Comparison of ENCODE assay signal across 7 mouse cellular contexts in the genomic region with DNA sequence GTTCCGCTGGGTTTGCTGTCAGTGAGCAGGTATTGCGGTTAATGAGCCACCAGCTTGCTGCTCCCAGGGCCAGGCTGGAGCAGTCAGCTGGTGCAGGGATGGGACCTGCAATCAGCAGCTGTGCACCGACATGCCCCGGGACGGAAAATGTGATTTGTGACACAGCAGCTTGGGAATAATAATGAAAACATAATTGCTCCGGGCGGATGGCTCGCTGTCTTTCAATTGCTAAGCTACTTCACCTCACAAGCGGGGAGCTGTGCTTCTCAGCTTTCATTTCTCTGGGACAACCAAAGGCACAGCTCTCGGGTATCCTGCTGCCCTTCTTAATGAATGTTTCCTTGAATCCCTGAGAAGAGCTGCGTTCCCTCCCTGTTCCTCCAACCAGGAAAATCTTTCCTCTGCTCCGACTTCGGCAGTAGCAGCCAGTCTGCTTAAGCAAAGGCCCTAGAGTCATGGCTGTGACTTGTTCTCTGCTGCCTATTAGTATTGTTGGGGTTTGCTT.
DNase-seq lines count a peak whose midpoint lies in the region; ATAC-seq and TF ChIP-seq lines count a peak whose summit lies in the region.

No protein-coding gene starts in this region.

- H3K4me3 ChIP-seq in intestine, postnatal 0 days (ENCODE audit: low read depth, low read length), result peak overlapping the region; percentile 42
- H3K4me3 ChIP-seq in midbrain, embryonic 13.5 days (replicated peaks), result peak overlapping the region; percentile 40
- peak overlapping the region; percentile 39 for H3K4me3 ChIP-seq in stomach, postnatal 0 days (ENCODE audit: low read depth, low read length)

- intact Hi-C loops in left cerebral cortex, postnatal 14 days (cut with DNase I), result loop anchor here (10.0 kb wide), 1 partner anchor 237 kb away; no protein-coding TSS in a partner anchor

- no peak overlapping the region for H3K9ac ChIP-seq in intestine, postnatal 0 days (ENCODE audit: low read depth, low read length)
- H3K9ac ChIP-seq in midbrain, embryonic 13.5 days (replicated peaks), result peak overlapping the region; percentile 37
- peak overlapping the region; percentile 51 for H3K9ac ChIP-seq in stomach, postnatal 0 days (ENCODE audit: low read length)

- no peak overlapping the region for H3K27ac ChIP-seq in intestine, postnatal 0 days (ENCODE audit: low read depth, low read length)
- H3K27ac ChIP-seq in midbrain, embryonic 13.5 days, result peak overlapping the region; percentile 79
- peak overlapping the region; percentile 73 for H3K27ac ChIP-seq in stomach, postnatal 0 days (replicated peaks)

- peak overlapping the region; percentile 73 for H3K4me2 ChIP-seq in intestine, postnatal 0 days (replicated peaks; ENCODE audit: low read depth)
- H3K4me2 ChIP-seq in midbrain, embryonic 13.5 days (replicated peaks), result peak overlapping the region; percentile 61
- peak overlapping the region; percentile 64 for H3K4me2 ChIP-seq in stomach, postnatal 0 days (replicated peaks; ENCODE audit: low read depth)

- TF ChIP-seq CTCF in intestine, postnatal 0 days (IDR thresholded peaks at IDR 0.05; ENCODE audit: low read depth), result no peak
- TF ChIP-seq CTCF in stomach, postnatal 0 days (IDR thresholded peaks at IDR 0.05; ENCODE audit: low read depth), result no peak

- H3K27me3 ChIP-seq in intestine, postnatal 0 days (replicated peaks; ENCODE audit: control insufficient read depth, insufficient read depth, low read length), result no peaks in the 10 kb centered on the region
- H3K27me3 ChIP-seq in midbrain, embryonic 13.5 days, result peaks cover 8% of the 10 kb centered on the region; the same call in 1 of the 2 replicates
- H3K27me3 ChIP-seq in stomach, postnatal 0 days (ENCODE audit: control insufficient read depth, insufficient read depth, low read length), result no peaks in the 10 kb centered on the region

- no peaks in the 10 kb centered on the region for H3K36me3 ChIP-seq in intestine, postnatal 0 days (ENCODE audit: control insufficient read depth, insufficient read depth)
- no peaks in the 10 kb centered on the region for H3K36me3 ChIP-seq in midbrain, embryonic 13.5 days
- no peaks in the 10 kb centered on the region for H3K36me3 ChIP-seq in stomach, postnatal 0 days (ENCODE audit: control insufficient read depth, insufficient read depth, low read length)

- no peak for ATAC-seq in intestine, postnatal 0 days
- peak; percentile 96 for ATAC-seq in midbrain, embryonic 13.5 days
- ATAC-seq in stomach, postnatal 0 days (ENCODE audit: low FRiP score, low TSS enrichment), result no peak

- TF ChIP-seq EP300 in stomach, postnatal 0 days (optimal IDR thresholded peaks at IDR 0.05), result no peak

- H3K4me1 ChIP-seq in intestine, postnatal 0 days (replicated peaks; ENCODE audit: control insufficient read depth, insufficient read depth, low read length), result no peaks in the 10 kb centered on the region; the same call in 1 of the 2 replicates
- H3K4me1 ChIP-seq in midbrain, embryonic 13.5 days (replicated peaks), result peaks cover 10% of the 10 kb centered on the region
- 0 out of 2 replicates have a peak, but pooled peaks cover 2% of the 10 kb centered on the region for H3K4me1 ChIP-seq in stomach, postnatal 0 days (replicated peaks; ENCODE audit: control insufficient read depth, insufficient read depth)

- DNase-seq in adrenal gland, adult 8-10 months, result peak; percentile 34
- peak; percentile 54 to 55 for DNase-seq in cerebellum, postnatal 14 days
- peak; percentile 31 for DNase-seq in gastrocnemius, postnatal 10 days
- DNase-seq in left cerebral cortex, postnatal 14 days (ENCODE audit: low spot score in 2 of 2), result peak; percentile 23 to 33
- DNase-seq in stomach, postnatal 0 days (ENCODE audit: low spot score), result no peak

- WGBS in intestine, postnatal 0 days, result 44% methylated on average over 13 of the region's 13 CpGs
- 7% methylated on average over 13 of the region's 13 CpGs for WGBS in midbrain, embryonic 13.5 days
- WGBS in stomach, postnatal 0 days, result 28% methylated on average over 13 of the region's 13 CpGs

- no peaks in the 10 kb centered on the region for H3K9me3 ChIP-seq in intestine, postnatal 0 days (ENCODE audit: control insufficient read depth)
- no peaks in the 10 kb centered on the region for H3K9me3 ChIP-seq in midbrain, embryonic 13.5 days
- no peaks in the 10 kb centered on the region for H3K9me3 ChIP-seq in stomach, postnatal 0 days (ENCODE audit: control insufficient read depth, low read length)
